Mouse (Mus musculus): ENCODE measurements around the gene Gm9999. TPM values are rescaled to one million over a fixed set of nuclear protein-coding genes. Genes with fewer than 3 reads are reported as not detected.
A peak's percentile ranks its signal among the peaks of the same experiment; 100 is the strongest.
"Not testable (repeated sequence)": the region's sequence is repeated elsewhere in the genome, so short reads cannot be mapped to it uniquely, and the experiment has no call there.

Gm9999 gene
- polyA plus RNA-seq, 1 experiment from 2014 or later = not detected

- Histone ChIP-seq H3K27me3 (replicated peaks) (no peaks in the 10 kb centered on the region), H3K36me3 (peaks cover 4% of the 10 kb centered on the region; the same call in 1 of the 2 replicates), H3K27ac (no peak overlapping the region), H3K4me3 (no peak overlapping the region), H3K9me3 (no peaks in the 10 kb centered on the region), H3K4me2 (replicated peaks) (no peak overlapping the region), H3K9ac (no peak overlapping the region), H3K4me1 (0 out of 2 replicates have a peak, but pooled peaks cover 2% of the 10 kb centered on the region)
- 59% methylated on average over 8 of the region's 8 CpGs for WGBS
- ATAC-seq (ENCODE audit: low FRiP score, low read depth) = no peak
Measured at GRCm38 (mm10) chr7:46985718-46986505, 2.5 kb downstream of the Gm9999 start.

DNA sequence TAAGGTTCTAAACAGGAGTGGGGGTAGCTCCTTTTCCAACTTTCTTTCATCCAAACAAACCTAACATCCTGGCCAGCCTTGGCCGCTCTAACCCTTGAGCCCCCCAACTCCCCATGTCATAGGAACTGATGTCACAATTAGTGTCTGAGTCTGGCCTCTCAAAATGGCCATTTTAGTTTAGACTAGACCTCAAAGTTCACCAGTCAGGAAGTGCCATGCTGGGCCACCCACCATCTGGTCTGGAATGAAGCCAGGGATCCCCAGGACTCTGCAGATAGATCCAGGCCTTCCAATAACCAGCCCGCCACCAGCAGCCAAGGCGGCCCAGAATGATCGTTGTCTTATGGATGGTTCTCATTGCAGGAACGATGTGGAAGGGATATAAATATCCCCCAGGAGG, 3.3 kb downstream of the Gm9999 start:
- H3K27me3 ChIP-seq (replicated peaks) = no peaks in the 10 kb centered on the region
- 61% methylated on average over 5 of the region's 5 CpGs for WGBS
- H3K9ac ChIP-seq = no peak overlapping the region
- H3K4me3 ChIP-seq = no peak overlapping the region
- no peaks in the 10 kb centered on the region for H3K9me3 ChIP-seq
- no peak for ATAC-seq (ENCODE audit: low FRiP score, low read depth)
- no peak overlapping the region for H3K4me2 ChIP-seq (replicated peaks)
- H3K36me3 ChIP-seq = peaks cover 4% of the 10 kb centered on the region; the same call in 1 of the 2 replicates
- no peak overlapping the region for H3K27ac ChIP-seq
- 0 out of 2 replicates have a peak, but pooled peaks cover 2% of the 10 kb centered on the region for H3K4me1 ChIP-seq

DNA sequence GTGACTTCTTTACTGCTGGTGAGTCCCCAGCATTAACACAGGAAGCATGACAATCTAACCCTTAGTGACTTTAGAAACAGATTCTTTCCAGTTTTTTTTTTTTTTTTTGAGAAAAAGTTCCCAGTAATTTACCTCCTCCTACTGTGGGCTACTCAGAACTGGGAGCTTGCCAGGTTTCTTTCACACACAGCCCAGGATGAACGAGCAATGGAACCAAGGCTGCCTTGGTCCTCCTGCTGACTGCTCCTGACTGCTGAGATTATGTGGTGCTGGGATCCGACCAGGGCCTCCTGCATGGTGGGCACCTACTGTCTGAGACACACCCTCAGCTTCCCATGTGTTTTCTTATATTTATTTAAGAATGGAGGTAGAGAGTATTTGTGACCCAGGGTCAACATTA, 3.7 kb downstream of the Gm9999 start:
- 0 out of 2 replicates have a peak, but pooled peaks cover 2% of the 10 kb centered on the region for H3K4me1 ChIP-seq
- ATAC-seq (ENCODE audit: low FRiP score, low read depth) = no peak
- H3K4me2 ChIP-seq (replicated peaks) = no peak overlapping the region
- peaks cover 6% of the 10 kb centered on the region; the same call in 1 of the 2 replicates for H3K36me3 ChIP-seq
- no peaks in the 10 kb centered on the region for H3K27me3 ChIP-seq (replicated peaks)
- WGBS = 63% methylated on average over 2 of the region's 2 CpGs
- H3K27ac ChIP-seq = no peak overlapping the region
- no peaks in the 10 kb centered on the region for H3K9me3 ChIP-seq
- H3K9ac ChIP-seq = no peak overlapping the region
- no peak overlapping the region for H3K4me3 ChIP-seq

DNA sequence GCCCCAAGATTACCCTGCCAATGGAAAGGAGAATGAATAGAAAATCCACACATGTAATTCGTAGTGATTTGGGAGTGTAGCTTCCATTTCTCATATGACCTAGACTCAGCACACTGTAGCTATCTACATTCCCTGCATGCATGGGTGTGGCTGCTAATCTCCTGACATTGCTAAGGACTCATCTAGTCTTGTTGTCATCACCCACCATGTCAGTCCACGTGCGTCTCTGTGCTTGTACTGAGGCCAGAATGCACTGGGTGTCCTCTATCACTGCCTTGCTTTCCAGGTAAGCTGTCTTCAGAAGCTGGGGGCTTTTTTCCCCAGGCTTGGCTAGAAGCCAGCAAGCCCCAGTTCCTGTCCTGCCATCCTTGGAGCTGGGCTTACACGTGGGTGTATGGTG, 6.0 kb downstream of the Gm9999 start:
- H3K9ac ChIP-seq; H3K4me1 ChIP-seq; H3K27me3 ChIP-seq (replicated peaks); H3K4me2 ChIP-seq (replicated peaks); H3K9me3 ChIP-seq; H3K27ac ChIP-seq; H3K4me3 ChIP-seq; ATAC-seq (ENCODE audit: low FRiP score, low read depth): not testable (repeated sequence)
- WGBS = 83% methylated on average over 4 of the region's 4 CpGs
- H3K36me3 ChIP-seq = peaks cover 22% of the 10 kb centered on the region

- no peaks in the 10 kb centered on the region for H3K4me1 ChIP-seq
- no peak overlapping the region for H3K9ac ChIP-seq
- WGBS = 78% methylated on average over 8 of the region's 8 CpGs
- H3K27ac ChIP-seq = no peak overlapping the region
- H3K9me3 ChIP-seq = no peaks in the 10 kb centered on the region
- no peak for ATAC-seq (ENCODE audit: low FRiP score, low read depth)
- H3K36me3 ChIP-seq = peaks cover 55% of the 10 kb centered on the region
- H3K4me2 ChIP-seq (replicated peaks) = no peak overlapping the region
- no peak overlapping the region for H3K4me3 ChIP-seq
- H3K27me3 ChIP-seq (replicated peaks) = no peaks in the 10 kb centered on the region
Measured at GRCm38 (mm10) chr7:46993079-46993478, 9.7 kb downstream of the Gm9999 start.

- Histone ChIP-seq H3K9me3 (no peaks in the 10 kb centered on the region), H3K9ac (no peak overlapping the region), H3K4me3 (no peak overlapping the region), H3K36me3 (peaks cover 57% of the 10 kb centered on the region), H3K4me1 (0 out of 2 replicates have a peak, but pooled peaks cover 4% of the 10 kb centered on the region), H3K27ac (no peak overlapping the region), H3K27me3 (replicated peaks) (no peaks in the 10 kb centered on the region), H3K4me2 (replicated peaks) (no peak overlapping the region)
- 91% methylated on average over 3 of the region's 3 CpGs for WGBS
- ATAC-seq (ENCODE audit: low FRiP score, low read depth) = no peak
Measured at GRCm38 (mm10) chr7:46995558-46995957, 12.2 kb downstream of the Gm9999 start.

GRCm38 (mm10) chr7:46997008-46997407, 13.6 kb downstream of the Gm9999 start:
- H3K9ac ChIP-seq = no peak overlapping the region
- H3K36me3 ChIP-seq = peaks cover 56% of the 10 kb centered on the region
- ATAC-seq (ENCODE audit: low FRiP score, low read depth) = no peak
- peaks cover 8% of the 10 kb centered on the region; the same call in 1 of the 2 replicates for H3K4me1 ChIP-seq
- H3K4me3 ChIP-seq = no peak overlapping the region
- H3K27me3 ChIP-seq (replicated peaks) = no peaks in the 10 kb centered on the region
- H3K27ac ChIP-seq = no peak overlapping the region
- no peak overlapping the region for H3K4me2 ChIP-seq (replicated peaks)
- WGBS = 93% methylated on average over 4 of the region's 4 CpGs
- no peaks in the 10 kb centered on the region for H3K9me3 ChIP-seq

DNA sequence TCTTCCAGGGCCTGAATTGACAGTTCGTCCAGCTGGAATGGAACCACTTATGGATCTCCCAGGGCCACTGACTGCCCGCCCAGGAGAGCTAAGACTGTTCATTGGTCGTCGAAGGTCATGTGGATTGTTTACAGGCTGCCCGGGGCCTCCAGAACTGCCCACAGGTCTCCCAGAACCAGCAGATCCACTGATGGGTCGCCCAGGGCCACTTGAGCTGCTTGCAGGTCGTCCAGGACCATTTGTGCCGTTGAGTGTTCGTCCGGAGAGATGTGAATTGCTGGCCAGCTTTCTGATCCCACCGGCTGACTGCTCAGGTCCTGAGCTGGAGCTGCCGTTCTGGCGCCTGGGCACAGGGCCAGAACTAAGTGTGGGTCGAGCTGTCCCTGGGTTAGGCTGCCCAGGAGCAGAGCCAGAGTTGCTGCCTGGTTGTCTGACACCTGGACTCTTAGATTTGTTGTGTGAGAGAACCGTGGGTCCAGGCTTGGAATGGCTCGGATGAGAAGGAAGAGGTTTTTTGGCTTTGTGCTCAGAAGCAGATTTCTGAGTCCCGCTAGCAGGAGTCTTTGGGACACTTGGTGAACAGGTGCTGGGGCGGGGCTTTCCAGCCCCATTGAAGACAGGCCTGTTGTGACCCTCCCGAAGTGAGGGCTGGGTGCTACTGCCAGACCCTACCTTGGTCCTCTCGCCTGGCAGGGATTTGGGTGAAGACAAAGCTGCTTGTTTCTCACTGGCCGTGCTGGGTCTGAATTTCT, 14.4 kb downstream of the Gm9999 start:
- H3K4me1 ChIP-seq = peaks cover 9% of the 10 kb centered on the region; the same call in 1 of the 2 replicates
- no peak overlapping the region for H3K4me2 ChIP-seq (replicated peaks)
- WGBS = 89% methylated on average over 21 of the region's 21 CpGs
- H3K36me3 ChIP-seq = peaks cover 53% of the 10 kb centered on the region
- H3K27me3 ChIP-seq (replicated peaks) = no peaks in the 10 kb centered on the region
- no peak overlapping the region for H3K27ac ChIP-seq
- no peak overlapping the region for H3K4me3 ChIP-seq
- no peak overlapping the region for H3K9ac ChIP-seq
- H3K9me3 ChIP-seq = no peaks in the 10 kb centered on the region
- ATAC-seq (ENCODE audit: low FRiP score, low read depth) = no peak

GRCm38 (mm10) chr7:46998942-46999341, 15.6 kb downstream of the Gm9999 start:
- no peak overlapping the region for H3K9ac ChIP-seq
- H3K4me3 ChIP-seq = no peak overlapping the region
- no peaks in the 10 kb centered on the region for H3K9me3 ChIP-seq
- H3K4me1 ChIP-seq = peaks cover 19% of the 10 kb centered on the region; the same call in 1 of the 2 replicates
- WGBS = 87% methylated on average over 2 of the region's 2 CpGs
- no peak for ATAC-seq (ENCODE audit: low FRiP score, low read depth)
- no peaks in the 10 kb centered on the region for H3K27me3 ChIP-seq (replicated peaks)
- peaks cover 44% of the 10 kb centered on the region for H3K36me3 ChIP-seq
- H3K27ac ChIP-seq = no peak overlapping the region
- H3K4me2 ChIP-seq (replicated peaks) = no peak overlapping the region

GRCm38 (mm10) chr7:46999983-47000643, 16.7 kb downstream of the Gm9999 start:
- Histone ChIP-seq H3K9me3 (no peaks in the 10 kb centered on the region), H3K4me1 (peaks cover 23% of the 10 kb centered on the region; the same call in 1 of the 2 replicates), H3K4me3 (no peak overlapping the region), H3K4me2 (replicated peaks) (no peak overlapping the region), H3K27ac (no peak overlapping the region), H3K9ac (no peak overlapping the region), H3K36me3 (peaks cover 33% of the 10 kb centered on the region), H3K27me3 (replicated peaks) (no peaks in the 10 kb centered on the region)
- WGBS = 81% methylated on average over 8 of the region's 8 CpGs
- ATAC-seq (ENCODE audit: low FRiP score, low read depth) = 0 out of 2 replicates have a peak, but pooled peaks have one; percentile 17

- Histone ChIP-seq H3K4me3 (no peak overlapping the region), H3K9ac (no peak overlapping the region), H3K27ac (no peak overlapping the region), H3K27me3 (replicated peaks) (no peaks in the 10 kb centered on the region), H3K4me2 (replicated peaks) (no peak overlapping the region), H3K36me3 (peaks cover 28% of the 10 kb centered on the region), H3K4me1 (peaks cover 23% of the 10 kb centered on the region; the same call in 1 of the 2 replicates), H3K9me3 (no peaks in the 10 kb centered on the region)
- 0 out of 2 replicates have a peak, but pooled peaks have one; percentile 37 for ATAC-seq (ENCODE audit: low FRiP score, low read depth)
- 76% methylated on average over 3 of the region's 3 CpGs for WGBS
Measured at GRCm38 (mm10) chr7:47000644-47000983, 17.2 kb downstream of the Gm9999 start.

Data from neural tube, embryonic 12.5 days (tissue).